Mouse (Mus musculus): ENCODE results near the gene Vcl. TPM values are rescaled to one million over a fixed set of nuclear protein-coding genes. Genes with fewer than 3 reads are reported as not detected.

The Vcl gene
- polyA plus RNA-seq, 1 experiment = 24.4 TPM

DNA sequence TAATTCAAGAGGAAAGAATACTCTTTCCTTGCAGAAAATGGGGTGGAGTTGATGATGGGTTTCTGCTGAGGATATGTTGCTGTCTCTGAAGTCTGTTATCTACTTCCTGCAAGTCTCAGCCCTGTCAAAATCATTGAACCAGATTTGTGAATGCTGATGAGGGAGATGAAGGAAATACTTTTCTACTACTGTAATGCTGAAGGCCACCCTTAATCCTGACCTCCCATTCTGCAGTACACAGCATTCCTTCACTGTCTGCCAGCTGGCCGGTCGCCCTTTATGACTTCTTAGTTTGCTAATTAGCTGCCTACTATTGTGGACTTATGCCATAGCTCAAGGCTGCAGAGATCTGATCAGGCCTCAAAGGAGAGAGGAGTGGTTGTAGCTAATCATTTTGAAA is 54.6 kb downstream of the Vcl start:
- TF ChIP-seq CTCF (IDR thresholded peaks at IDR 0.05; ENCODE audit: borderline replicate concordance, extremely low read depth, insufficient read depth, insufficient read length) (no peak), POLR2A (IDR thresholded peaks at IDR 0.05; ENCODE audit: borderline replicate concordance, extremely low read depth, insufficient read depth, insufficient read length, poor library complexity, severe bottlenecking) (no peak)
- peak; percentile 88 for DNase-seq (ENCODE audit: low read depth)

DNA sequence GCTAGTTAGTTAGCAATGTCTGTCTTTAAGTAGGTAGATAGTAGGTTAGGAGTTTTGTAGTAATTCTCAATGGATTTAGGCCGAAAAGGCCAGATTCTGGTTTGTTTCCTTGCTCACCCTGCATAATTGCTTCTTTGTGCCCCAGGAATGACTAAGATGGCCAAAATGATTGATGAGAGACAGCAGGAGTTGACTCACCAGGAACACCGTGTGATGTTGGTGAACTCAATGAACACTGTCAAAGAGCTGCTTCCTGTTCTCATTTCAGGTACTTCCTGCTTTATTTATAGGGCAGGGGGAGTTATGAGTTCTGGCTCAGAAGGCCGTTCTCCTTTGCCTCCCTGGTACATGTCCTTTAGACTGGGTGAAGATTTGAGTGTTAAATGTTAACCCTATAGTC is 56.3 kb downstream of the Vcl start:
- no peak for DNase-seq (ENCODE audit: low read depth)
- TF ChIP-seq POLR2A (IDR thresholded peaks at IDR 0.05; ENCODE audit: borderline replicate concordance, extremely low read depth, insufficient read depth, insufficient read length, poor library complexity, severe bottlenecking) = no peak

DNA sequence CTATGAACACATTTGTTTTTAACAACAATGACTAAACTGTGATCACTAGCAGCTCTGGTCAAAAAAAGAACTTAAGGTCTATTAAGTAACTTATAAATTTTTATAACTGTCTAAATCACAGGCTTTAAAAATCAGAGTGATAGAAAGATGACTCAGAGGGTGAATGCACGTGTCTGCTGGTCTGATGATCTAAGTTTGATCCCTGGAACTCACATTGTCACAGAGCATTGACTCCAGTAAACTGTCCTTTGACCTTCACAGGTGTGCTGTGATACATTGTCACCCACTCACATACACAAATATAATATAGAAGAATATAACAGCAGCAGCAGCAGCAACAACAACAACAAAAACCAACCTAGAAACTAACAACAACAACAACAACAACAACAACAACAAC is 62.3 kb downstream of the Vcl start:
- TF ChIP-seq CTCF (IDR thresholded peaks at IDR 0.05; ENCODE audit: borderline replicate concordance, extremely low read depth, insufficient read depth, insufficient read length) (no peak), POLR2A (IDR thresholded peaks at IDR 0.05; ENCODE audit: borderline replicate concordance, extremely low read depth, insufficient read depth, insufficient read length, poor library complexity, severe bottlenecking) (no peak)
- DNase-seq (ENCODE audit: low read depth) = no peak

DNA sequence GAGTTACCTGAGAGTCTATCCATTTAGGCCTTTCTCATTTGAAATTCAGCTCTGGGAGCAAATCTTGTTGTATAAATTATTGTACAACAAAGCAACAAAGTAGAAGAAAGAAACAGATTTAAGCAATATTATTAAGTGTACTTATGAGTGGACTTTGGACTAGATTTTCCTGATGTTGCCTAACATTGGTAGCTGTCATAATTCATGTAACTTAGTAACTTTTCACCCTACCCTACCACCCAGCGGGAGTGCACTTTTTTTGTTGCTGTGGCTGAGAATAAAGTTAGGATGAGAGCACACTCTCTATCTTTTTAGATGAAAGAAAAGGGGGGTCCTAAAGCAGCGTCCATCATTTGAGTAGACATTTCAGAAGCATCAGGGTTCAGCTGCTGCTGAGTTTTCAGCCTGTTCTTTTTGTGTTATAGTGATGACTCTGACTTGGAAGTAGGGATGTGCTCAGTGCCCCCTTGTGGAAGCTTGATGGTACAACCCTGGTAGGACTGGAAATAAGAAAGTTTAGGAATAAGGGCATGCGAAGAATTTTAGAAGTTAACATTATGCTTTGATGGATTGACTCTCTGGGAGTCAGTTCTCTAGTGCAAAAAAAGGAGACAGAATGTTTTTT is 64.0 kb downstream of the Vcl start:
- TF ChIP-seq CTCF (IDR thresholded peaks at IDR 0.05; ENCODE audit: borderline replicate concordance, extremely low read depth, insufficient read depth, insufficient read length) (peak; percentile 74; the same call in 1 of the 2 replicates), POLR2A (IDR thresholded peaks at IDR 0.05; ENCODE audit: borderline replicate concordance, extremely low read depth, insufficient read depth, insufficient read length, poor library complexity, severe bottlenecking) (no peak)
- peak; percentile 86 for DNase-seq (ENCODE audit: low read depth)

DNA sequence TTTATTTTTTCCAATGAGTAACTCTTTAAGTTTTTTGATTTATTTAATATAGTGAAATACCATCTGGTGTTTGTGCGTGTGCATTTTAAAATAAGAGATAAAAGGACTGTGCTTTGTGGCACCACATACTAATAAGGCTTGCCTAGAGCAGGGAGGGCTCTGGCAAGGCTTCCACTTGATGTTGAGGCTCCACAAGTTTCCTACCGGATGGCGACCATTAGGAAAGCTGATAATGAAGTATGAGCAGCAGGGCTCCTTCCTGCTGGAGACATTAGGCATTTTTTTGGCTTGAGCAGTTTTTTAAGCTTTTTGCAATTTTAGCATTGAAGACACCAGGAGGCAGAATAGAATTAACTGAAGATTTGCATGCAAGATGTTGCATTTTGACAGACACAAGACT is 65.3 kb downstream of the Vcl start:
- TF ChIP-seq CTCF (IDR thresholded peaks at IDR 0.05; ENCODE audit: borderline replicate concordance, extremely low read depth, insufficient read depth, insufficient read length) = no peak
- no peak for TF ChIP-seq POLR2A (IDR thresholded peaks at IDR 0.05; ENCODE audit: borderline replicate concordance, extremely low read depth, insufficient read depth, insufficient read length, poor library complexity, severe bottlenecking)
- peak; percentile 29 for DNase-seq (ENCODE audit: low read depth)

DNA sequence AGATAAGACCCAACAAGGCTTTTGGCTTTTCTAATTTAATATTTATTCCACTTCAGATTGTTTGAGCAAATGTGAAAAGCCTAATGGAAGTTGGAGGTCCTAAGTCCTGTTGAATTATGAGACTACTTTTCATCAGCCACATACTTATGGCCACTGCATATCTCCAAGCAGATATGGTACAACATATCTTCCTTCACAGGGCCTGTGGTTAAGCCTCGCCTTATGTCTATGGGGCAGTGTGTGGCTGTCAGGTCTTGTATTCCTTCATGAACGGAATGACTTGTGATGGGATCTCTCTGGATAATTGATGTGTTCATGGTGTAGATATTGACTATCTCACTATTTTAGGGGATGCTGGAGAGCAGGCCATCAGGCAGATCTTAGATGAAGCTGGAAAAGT is 66.3 kb downstream of the Vcl start:
- TF ChIP-seq POLR2A (IDR thresholded peaks at IDR 0.05; ENCODE audit: borderline replicate concordance, extremely low read depth, insufficient read depth, insufficient read length, poor library complexity, severe bottlenecking) (no peak), CTCF (IDR thresholded peaks at IDR 0.05; ENCODE audit: borderline replicate concordance, extremely low read depth, insufficient read depth, insufficient read length) (no peak)
- DNase-seq (ENCODE audit: low read depth) = no peak

DNA sequence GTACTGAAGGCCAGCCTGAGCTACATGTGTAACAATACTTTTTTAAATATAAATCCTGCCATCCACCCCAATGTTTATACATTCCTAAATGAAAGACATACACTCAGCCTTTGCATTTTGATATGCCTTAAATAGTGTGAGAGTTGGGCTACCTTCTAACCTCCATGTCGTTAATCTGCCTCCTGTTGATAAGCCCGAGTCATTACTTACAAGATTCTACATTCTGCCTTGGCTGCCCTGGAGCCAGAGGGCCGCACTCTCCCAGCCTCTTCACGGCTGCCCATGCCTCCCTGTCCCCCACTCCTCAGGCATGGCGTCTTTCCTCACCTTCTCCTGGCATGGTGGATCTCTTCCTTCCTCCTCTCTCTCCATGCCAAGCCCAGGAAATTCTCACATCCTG is 67.2 kb downstream of the Vcl start:
- no peak for DNase-seq (ENCODE audit: low read depth)
- TF ChIP-seq POLR2A (IDR thresholded peaks at IDR 0.05; ENCODE audit: borderline replicate concordance, extremely low read depth, insufficient read depth, insufficient read length, poor library complexity, severe bottlenecking) (no peak), CTCF (IDR thresholded peaks at IDR 0.05; ENCODE audit: borderline replicate concordance, extremely low read depth, insufficient read depth, insufficient read length) (no peak)

DNA sequence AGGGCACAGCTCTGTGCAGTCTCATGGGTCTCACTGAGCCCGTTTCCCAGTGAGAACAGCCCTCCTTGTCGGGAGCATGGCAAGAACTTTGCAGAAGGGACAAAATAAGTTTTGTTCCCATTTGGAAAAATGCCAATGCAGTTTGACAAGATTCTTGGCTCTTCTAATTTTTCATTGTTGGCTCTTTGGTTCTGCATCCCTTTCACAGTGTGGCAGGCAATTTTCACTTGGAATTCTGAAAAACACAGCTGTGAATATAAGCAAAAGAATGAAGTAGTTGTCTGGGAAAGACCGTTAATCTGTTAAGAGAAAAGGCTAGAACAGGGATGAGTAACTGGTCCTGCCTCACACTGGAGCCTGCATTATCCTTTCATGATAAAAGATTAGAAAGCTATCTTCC is 68.3 kb downstream of the Vcl start:
- DNase-seq (ENCODE audit: low read depth) = peak; percentile 73
- TF ChIP-seq CTCF (IDR thresholded peaks at IDR 0.05; ENCODE audit: borderline replicate concordance, extremely low read depth, insufficient read depth, insufficient read length) (no peak), POLR2A (IDR thresholded peaks at IDR 0.05; ENCODE audit: borderline replicate concordance, extremely low read depth, insufficient read depth, insufficient read length, poor library complexity, severe bottlenecking) (no peak)

DNA sequence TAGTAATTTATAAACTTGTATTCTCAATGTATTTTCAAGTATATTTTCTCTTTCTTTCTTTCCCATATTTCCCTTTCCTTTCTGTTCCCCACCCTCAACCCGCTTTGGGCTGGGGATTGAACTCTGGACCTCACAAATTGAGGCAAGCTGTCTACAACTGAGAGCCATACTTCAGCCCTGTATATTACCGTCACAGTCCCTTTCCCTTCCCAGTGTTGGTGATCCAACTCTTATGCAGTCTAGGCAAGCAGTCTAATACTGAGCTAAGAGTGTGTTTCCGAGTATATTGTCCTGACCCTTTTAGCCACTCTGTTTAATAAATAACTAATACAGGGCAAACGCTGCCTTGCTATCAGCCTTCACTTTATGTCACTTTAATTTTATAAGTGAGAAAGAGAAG is 70.4 kb downstream of the Vcl start:
- TF ChIP-seq CTCF (IDR thresholded peaks at IDR 0.05; ENCODE audit: borderline replicate concordance, extremely low read depth, insufficient read depth, insufficient read length) (no peak), POLR2A (IDR thresholded peaks at IDR 0.05; ENCODE audit: borderline replicate concordance, extremely low read depth, insufficient read depth, insufficient read length, poor library complexity, severe bottlenecking) (no peak)
- no peak for DNase-seq (ENCODE audit: low read depth)

DNA sequence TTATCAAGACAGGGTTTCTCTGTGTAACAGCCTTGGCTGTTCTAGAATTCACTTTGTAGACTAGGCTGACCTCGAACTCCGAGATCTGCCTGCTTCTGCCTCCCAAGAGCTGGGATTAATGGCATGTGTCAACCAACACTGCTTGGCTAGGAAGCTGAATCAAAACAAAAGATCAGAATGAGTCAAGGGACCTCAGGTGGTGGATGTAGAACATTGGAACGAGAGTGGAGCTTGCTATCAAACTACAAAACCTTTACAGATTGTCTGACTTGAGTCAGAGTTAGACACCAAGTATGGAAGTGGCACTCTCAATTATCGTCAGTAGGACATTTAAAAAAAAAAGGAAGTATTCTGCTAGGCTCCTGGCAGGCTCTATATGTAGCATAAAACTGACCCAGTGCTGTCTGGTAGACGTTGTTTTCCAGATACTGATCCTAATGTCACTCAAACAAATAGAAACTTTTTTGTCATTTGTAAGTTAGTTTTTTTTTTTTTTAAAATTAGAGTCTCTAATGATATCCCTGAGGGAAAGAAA is 84.7 kb downstream of the Vcl start:
- TF ChIP-seq CTCF (IDR thresholded peaks at IDR 0.05; ENCODE audit: borderline replicate concordance, extremely low read depth, insufficient read depth, insufficient read length) (no peak), POLR2A (IDR thresholded peaks at IDR 0.05; ENCODE audit: borderline replicate concordance, extremely low read depth, insufficient read depth, insufficient read length, poor library complexity, severe bottlenecking) (no peak)
- DNase-seq (ENCODE audit: low read depth) = no peak

DNA sequence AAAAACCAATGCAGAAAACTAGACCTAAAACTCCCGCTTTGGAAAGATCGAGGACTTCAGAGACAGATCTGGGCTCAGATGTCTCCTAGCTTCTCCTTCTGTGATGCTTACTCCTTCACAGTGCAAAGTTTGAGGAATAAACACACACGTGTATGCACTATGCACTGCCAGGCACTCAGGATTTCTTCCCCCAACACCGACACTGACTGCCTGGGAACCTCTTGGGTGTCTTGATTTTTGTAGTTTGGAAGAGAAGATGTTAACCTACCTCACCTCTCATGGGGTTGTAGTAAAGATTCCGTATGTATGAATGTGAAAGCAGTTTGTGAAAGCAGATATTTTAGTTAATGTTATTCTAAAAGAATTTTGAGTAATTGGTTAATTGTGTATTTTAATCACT is 88.7 kb downstream of the Vcl start:
- no peak for TF ChIP-seq CTCF (IDR thresholded peaks at IDR 0.05; ENCODE audit: borderline replicate concordance, extremely low read depth, insufficient read depth, insufficient read length)

DNA sequence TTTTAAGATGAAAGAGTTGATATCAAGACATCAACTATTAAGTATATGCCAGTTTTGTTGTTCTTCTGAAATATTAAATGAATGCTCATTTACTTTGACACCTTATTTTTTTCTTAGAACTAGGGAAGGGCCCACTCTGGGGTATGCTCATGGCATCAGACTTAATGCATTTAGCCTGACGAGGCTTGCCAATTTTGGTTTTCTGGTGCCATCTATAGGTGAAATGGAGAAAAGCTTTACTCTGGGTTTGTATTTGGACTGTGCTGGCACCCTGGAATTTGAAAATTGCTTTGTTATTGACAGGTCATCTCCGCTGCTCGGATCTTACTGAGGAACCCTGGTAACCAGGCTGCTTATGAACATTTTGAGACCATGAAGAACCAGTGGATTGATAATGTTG is 89.8 kb downstream of the Vcl start:
- TF ChIP-seq CTCF (IDR thresholded peaks at IDR 0.05; ENCODE audit: borderline replicate concordance, extremely low read depth, insufficient read depth, insufficient read length) = peak; percentile 63; the same call in 1 of the 2 replicates
- no peak for TF ChIP-seq POLR2A (IDR thresholded peaks at IDR 0.05; ENCODE audit: borderline replicate concordance, extremely low read depth, insufficient read depth, insufficient read length, poor library complexity, severe bottlenecking)
- DNase-seq (ENCODE audit: low read depth) = peak; percentile 79

More for the DNA sequence above, 88.7 kb downstream of the Vcl start:
- no peak for DNase-seq (ENCODE audit: low read depth)
